Mouse (Mus musculus) intestine, embryonic 14.5 days (tissue): ENCODE data around the gene Paqr4. TPM values are rescaled to one million over a fixed set of nuclear protein-coding genes. Genes with fewer than 3 reads are reported as not detected.

Experiments used
- ATAC-seq: fragments of 200-750 bp; cut with Nextera tagmentation; replicated peaks from 2 replicates; pipeline ENCODE4 v1.8.0; 2017; ENCODE audit warnings: low read depth, moderate number of reproducible peaks, moderate TSS enrichment, moderate library complexity; ENCODE audit not compliant: low FRiP score, low TSS enrichment
- DNase-seq: peaks from one replicate; pipeline ENCODE4 v3.0.0-alpha.2; 2018; ENCODE audit warnings: low spot score
- H3K27ac ChIP-seq: fragments of 300-500 bp; sonication (generic); 2 replicates; pipeline ENCODE4 v1.5.1; 2014; ENCODE audit warnings: low read depth, mild to moderate bottlenecking, control low read depth
- H3K27me3 ChIP-seq: fragments of 300-500 bp; sonication (generic); replicated peaks from 2 replicates; pipeline ENCODE4 v1.6.1; 2014; ENCODE audit warnings: low read length, control low read depth; ENCODE audit not compliant: control insufficient read depth, insufficient read depth
- H3K36me3 ChIP-seq: fragments of 300-500 bp; sonication (generic); 2 replicates; pipeline ENCODE4 v1.6.1; 2014; ENCODE audit warnings: low read length, control low read depth; ENCODE audit not compliant: control insufficient read depth, insufficient read depth
- H3K4me1 ChIP-seq: fragments of 300-500 bp; sonication (generic); replicated peaks from 2 replicates; pipeline ENCODE4 v1.6.1; 2014; ENCODE audit warnings: low read length, control low read depth, mixed read lengths; ENCODE audit not compliant: control insufficient read depth, insufficient read depth
- H3K4me2 ChIP-seq: fragments of 300-500 bp; sonication (generic); 2 replicates; pipeline ENCODE4 v1.6.1; 2014; ENCODE audit warnings: low read length
- H3K4me3 ChIP-seq: fragments of 300-500 bp; sonication (generic); 2 replicates; pipeline ENCODE4 v1.5.1; 2014; ENCODE audit warnings: low read depth, low read length, control low read depth, mixed read lengths
- H3K9ac ChIP-seq: fragments of 300-500 bp; sonication (generic); 2 replicates; pipeline ENCODE4 v1.6.1; 2014; ENCODE audit warnings: mild to moderate bottlenecking, low read length
- H3K9me3 ChIP-seq: fragments of 300-500 bp; sonication (generic); 2 replicates; pipeline ENCODE4 v1.6.1; 2016; ENCODE audit warnings: low read length, control low read depth; ENCODE audit not compliant: control insufficient read depth
- WGBS: fragments of 180-500 bp; shearing (Covaris S2); extraction: QIAGEN DNeasy Blood & Tissue Kit; methylation state at CpG from one replicate; pipeline ENCODE4 v1.1.7; 2014; 5-methylcytosine and 5-hydroxymethylcytosine counted together
- polyA plus RNA-seq: library from polyadenylated mRNA; unstranded; fragments of >200 nt; fragmentation: Nextera tagmentation; extraction: Ambion mirVana; gene quantifications from 2 replicates; pipeline ENCODE4 v1.2.1, GENCODE M21; 2014

The Paqr4 gene
- polyA plus RNA-seq, 1 experiment from 2014 or later = 18.6 TPM

DNA sequence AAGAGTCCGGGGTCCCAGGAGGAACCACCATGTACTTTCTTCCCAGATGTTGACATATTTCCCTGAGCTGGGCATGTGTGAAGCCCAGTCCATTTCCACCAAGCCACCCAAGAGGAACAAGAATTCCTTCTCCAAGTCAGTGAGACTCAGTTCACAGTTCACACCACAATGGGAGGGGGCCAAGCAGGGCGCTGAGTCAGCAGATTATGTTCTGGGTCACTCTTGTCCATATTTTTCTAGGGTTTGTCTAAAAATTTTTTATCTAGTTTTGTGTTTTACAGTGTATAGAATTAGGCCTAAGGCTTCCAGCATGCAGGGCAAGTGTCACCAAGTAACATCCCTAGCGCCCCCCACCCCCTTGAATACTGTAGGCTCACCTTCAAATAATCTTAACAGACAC is 20.5 kb upstream of the Paqr4 start:
- Histone ChIP-seq H3K9ac (no peak overlapping the region), H3K4me2 (no peak overlapping the region), H3K4me1 (no peaks in the 10 kb centered on the region), H3K27ac (no peak overlapping the region), H3K4me3 (no peak overlapping the region), H3K36me3 (peaks cover 62% of the 10 kb centered on the region), H3K27me3 (no peaks in the 10 kb centered on the region), H3K9me3 (no peaks in the 10 kb centered on the region)
- ATAC-seq = no peak
- 92% methylated on average over 3 of the region's 3 CpGs for WGBS
- no peak for DNase-seq

DNA sequence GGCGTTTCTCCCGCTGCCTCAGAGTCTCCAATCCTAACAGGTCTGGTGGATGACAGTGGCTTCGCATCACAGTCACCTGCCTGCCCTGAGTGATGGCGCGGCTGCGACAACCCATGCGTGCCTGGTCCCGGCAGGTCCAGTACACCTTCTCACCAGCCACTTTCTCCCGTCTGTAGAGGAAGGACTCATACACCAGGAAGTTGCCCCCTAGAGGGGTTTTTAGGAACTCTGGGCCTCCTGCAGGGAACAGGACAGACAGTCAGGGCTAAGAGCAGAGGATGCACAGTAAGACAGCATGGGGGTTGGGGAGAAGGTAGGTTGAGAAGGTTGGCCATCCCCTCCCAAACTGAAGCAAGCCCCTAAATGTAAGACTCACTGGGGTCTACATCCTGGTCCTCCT is 19.6 kb upstream of the Paqr4 start:
- Histone ChIP-seq H3K9me3 (no peaks in the 10 kb centered on the region), H3K27me3 (no peaks in the 10 kb centered on the region), H3K4me3 (no peak overlapping the region), H3K36me3 (peaks cover 72% of the 10 kb centered on the region), H3K4me2 (no peak overlapping the region), H3K9ac (no peak overlapping the region), H3K4me1 (no peaks in the 10 kb centered on the region), H3K27ac (no peak overlapping the region)
- no peak for DNase-seq
- no peak for ATAC-seq
- 92% methylated on average over 9 of the region's 9 CpGs for WGBS

DNA sequence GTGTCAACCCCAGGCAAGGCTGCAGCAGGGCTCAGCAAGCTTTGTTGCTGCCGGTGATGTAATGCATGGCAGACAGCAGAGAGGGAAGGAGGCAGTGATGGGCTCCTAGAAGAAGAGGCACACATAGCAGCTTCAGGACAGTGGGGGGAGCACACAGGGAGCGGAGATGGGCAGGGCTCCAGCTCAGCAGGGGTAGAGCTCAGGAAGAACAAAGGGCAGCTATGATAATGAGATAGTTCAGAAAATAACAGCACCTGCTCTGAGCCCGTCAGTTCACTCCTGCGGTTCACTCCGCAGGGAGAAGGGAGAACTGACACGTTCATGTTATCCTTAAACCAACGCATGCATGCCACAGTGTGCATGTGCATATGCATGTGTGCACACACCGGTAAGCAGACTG is 18.1 kb upstream of the Paqr4 start:
- Histone ChIP-seq H3K9ac (no peak overlapping the region), H3K4me3 (no peak overlapping the region), H3K27me3 (no peaks in the 10 kb centered on the region), H3K27ac (no peak overlapping the region), H3K4me2 (no peak overlapping the region), H3K4me1 (no peaks in the 10 kb centered on the region), H3K36me3 (peaks cover 81% of the 10 kb centered on the region), H3K9me3 (no peaks in the 10 kb centered on the region)
- DNase-seq (no peak), ATAC-seq (no peak)
- WGBS = 86% methylated on average over 8 of the region's 8 CpGs

DNA sequence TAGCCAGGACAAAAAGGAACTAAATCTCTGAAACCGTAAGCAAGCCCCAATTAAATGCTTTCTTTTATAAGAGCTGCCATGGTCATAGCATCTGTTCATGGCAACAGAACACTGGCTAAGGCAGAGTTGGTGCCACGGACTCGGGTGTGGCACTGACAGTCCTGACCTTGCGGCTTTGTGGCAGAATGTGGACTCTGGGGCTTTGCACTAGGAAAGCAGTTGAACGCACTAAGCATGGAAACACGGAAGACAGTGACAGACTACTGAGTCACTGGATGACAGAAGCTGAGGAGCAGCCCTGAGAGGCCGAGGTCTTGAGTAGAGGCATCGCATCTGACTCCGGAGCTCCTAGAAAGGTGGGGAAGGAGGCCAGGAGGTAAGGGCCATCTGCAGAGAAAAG is 16.9 kb upstream of the Paqr4 start:
- ATAC-seq (no peak), DNase-seq (no peak)
- Histone ChIP-seq H3K4me3 (no peak overlapping the region), H3K36me3 (peaks cover 90% of the 10 kb centered on the region), H3K9me3 (no peaks in the 10 kb centered on the region), H3K27me3 (no peaks in the 10 kb centered on the region), H3K4me1 (no peaks in the 10 kb centered on the region), H3K4me2 (no peak overlapping the region), H3K27ac (no peak overlapping the region), H3K9ac (no peak overlapping the region)
- 92% methylated on average over 9 of the region's 9 CpGs for WGBS

DNA sequence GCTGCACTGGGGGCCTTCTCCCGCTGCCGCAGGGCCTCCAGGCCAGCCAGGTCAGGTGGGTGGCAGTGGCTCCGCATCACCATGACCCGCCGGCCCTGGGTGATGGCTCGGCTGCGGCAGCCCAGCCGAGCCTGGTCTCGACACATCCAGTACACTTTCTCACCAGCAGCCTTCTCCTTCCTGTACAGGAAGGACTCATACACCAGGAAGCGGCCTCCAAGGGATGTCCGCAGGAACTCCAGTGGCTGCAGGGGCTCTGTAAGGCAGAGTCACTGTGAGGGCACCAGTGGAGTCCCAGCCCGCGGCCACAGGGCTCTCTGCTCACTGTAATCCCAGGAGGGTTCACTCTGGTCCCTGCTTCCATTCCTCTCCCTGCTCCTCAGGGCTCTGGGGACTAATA is 15.0 kb upstream of the Paqr4 start:
- no peak overlapping the region for H3K4me2 ChIP-seq
- H3K36me3 ChIP-seq = peaks cover 80% of the 10 kb centered on the region

DNA sequence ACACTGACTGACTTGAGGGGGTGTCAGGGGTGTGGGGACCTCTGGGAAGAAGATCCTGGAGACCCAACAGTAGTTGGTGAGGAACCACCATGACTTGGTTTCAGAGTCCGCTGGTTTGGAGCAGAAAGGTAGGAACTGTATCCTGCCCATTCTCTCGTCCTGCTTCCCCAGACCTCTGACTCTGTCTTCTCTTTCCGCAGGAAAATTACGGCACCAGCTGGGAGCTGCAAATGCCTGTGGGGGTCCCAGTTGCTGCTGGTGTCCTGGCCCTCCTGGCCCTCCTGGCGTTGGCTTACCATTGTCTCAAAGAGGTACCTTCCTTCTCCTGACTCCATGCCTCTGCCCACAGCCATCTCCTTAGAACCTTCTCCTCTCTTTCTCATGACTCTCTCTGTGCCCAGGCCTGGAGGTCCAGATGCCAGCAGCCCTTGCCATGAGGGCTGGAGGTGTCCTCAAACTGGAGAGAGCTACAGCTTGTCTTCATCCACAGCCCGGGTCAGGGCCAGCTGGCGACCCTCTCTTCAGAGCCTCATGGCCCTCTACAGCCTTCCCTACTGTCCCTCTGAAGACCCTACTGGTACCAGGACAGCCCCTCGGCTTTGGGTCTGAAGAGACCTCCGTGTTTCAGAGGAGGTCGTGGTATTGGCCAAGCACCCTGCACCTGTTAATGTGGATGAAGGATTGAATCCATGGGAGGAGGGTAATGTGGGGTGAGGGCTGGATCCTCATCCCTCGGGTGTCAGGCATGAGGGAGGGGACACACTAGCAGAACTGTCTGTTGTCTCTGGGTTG is 8.9 kb upstream of the Paqr4 start:
- DNase-seq (no peak), ATAC-seq (no peak)
- H3K4me1 ChIP-seq = peaks cover 14% of the 10 kb centered on the region
- 77% methylated on average over 11 of the region's 11 CpGs for WGBS
- H3K9me3 ChIP-seq = no peaks in the 10 kb centered on the region
- no peak overlapping the region for H3K9ac ChIP-seq
- H3K27ac ChIP-seq = no peak overlapping the region
- H3K36me3 ChIP-seq = peaks cover 28% of the 10 kb centered on the region
- peaks cover 35% of the 10 kb centered on the region for H3K27me3 ChIP-seq
- peak overlapping the region; percentile 5; the same call in 1 of the 2 replicates for H3K4me2 ChIP-seq
- no peak overlapping the region for H3K4me3 ChIP-seq

More for the DNA sequence above, 15.0 kb upstream of the Paqr4 start:
- DNase-seq = no peak
- no peaks in the 10 kb centered on the region for H3K9me3 ChIP-seq
- no peak overlapping the region for H3K4me3 ChIP-seq
- H3K27ac ChIP-seq = no peak overlapping the region
- WGBS = 91% methylated on average over 13 of the region's 13 CpGs
- no peaks in the 10 kb centered on the region for H3K4me1 ChIP-seq
- ATAC-seq = no peak
- no peaks in the 10 kb centered on the region for H3K27me3 ChIP-seq
- no peak overlapping the region for H3K9ac ChIP-seq

DNA sequence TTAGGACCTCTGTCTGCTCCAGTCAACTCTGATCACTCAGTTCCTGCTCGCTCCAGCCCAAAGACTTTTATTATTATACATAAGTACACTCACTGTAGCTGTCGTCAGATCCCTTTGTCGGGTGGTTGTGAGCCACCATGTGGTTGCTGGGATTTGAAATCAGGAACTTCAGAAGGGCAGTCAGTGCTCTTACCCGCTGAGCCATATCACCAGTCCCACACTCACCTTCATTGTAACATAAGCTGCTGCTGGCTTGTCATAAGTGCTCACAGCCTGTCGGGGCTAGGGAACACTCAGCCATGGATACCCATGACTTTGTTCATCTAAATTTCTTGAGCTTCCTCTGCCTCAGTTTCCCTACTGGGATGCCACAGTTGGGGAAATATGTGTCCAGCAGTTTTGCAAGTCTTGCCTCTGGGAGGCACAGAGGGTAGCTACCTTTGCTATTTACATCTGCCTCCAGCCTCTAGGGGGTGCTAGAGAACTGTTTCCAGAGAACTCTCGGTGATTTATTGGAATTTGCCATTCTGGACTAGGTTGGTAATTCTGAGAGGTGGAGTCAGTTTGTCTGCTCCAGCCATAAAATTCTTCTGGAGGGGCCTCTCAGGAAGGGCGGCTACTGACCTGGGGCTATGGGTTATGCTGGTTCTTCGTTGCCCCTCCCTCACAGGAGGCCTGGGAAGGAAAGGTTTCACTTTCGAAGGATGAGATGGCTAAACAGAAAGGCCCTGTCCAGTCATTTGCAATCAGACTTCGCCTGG is 8.1 kb upstream of the Paqr4 start:
- DNase-seq = peak; percentile 73
- Histone ChIP-seq H3K36me3 (peaks cover 21% of the 10 kb centered on the region), H3K4me2 (peak overlapping the region; percentile 5; the same call in 1 of the 2 replicates), H3K9me3 (no peaks in the 10 kb centered on the region), H3K27me3 (peaks cover 43% of the 10 kb centered on the region), H3K27ac (no peak overlapping the region), H3K4me1 (peaks cover 22% of the 10 kb centered on the region), H3K9ac (no peak overlapping the region), H3K4me3 (no peak overlapping the region)
- no peak for ATAC-seq
- 29% methylated on average over 10 of the region's 10 CpGs for WGBS

DNA sequence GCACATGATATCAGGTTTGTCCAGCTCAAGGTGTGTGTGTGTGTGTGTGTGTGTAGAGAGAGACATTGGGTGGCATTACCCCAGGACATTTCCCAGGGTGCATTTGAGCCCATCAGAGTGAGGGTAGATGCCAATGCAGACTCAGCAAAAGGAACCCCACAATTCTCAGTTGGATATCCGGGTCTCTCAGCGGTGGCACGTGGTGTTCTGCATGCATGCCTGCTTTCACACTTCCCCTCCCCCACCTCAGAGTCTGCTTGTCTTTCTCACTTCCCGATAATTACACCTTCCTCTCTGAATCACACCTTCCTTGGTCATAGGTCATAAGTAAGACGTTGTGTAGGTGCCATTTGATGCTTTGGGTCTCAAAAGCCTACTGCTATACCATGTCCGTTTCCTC is 7.4 kb upstream of the Paqr4 start:
- Histone ChIP-seq H3K27me3 (peaks cover 51% of the 10 kb centered on the region), H3K9me3 (no peaks in the 10 kb centered on the region), H3K4me2 (no peak overlapping the region), H3K9ac (no peak overlapping the region), H3K4me3 (no peak overlapping the region), H3K27ac (no peak overlapping the region), H3K4me1 (peaks cover 23% of the 10 kb centered on the region), H3K36me3 (peaks cover 13% of the 10 kb centered on the region)
- no peak for DNase-seq
- ATAC-seq = no peak
- whole genome bisulfite sequencing = 26% methylated on average over 6 of the region's 6 CpGs
